Comparison of ENCODE assay signal across 25 mouse cellular contexts in the genomic region with DNA sequence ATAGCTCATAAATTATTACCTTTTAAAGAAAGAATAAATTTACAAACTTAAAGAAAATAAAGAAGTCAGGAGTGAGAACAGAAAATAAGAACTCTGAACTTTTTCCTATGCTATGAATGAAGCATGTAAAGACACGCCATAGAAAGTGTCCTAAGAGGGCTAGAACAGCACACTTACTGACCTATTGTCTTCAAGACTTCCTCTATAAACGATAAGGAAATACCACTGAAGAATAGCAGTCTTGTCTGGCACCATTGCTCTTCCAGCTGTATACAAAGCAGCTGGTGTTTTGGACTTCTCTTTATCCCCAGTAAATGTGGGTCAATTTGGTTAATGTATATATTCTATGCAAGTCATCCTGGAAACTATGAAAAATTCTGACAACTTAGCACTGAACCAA.
"Had no signal": no experiment of that assay in that cellular context is flagged by ENCODE, and none has a peak within 500 bp of the region (broad histone marks: within the 10 kb centered on the region; RNA-seq: fewer than 3 reads in every experiment).

No protein-coding gene starts in this region.

- H3K27me3 ChIP-seq: heart, embryonic 13.5 days; heart, embryonic 15.5 days; hindbrain, embryonic 12.5 days; intestine, embryonic 15.5 days; limb, embryonic 13.5 days; limb, embryonic 15.5 days; liver, embryonic 12.5 days had no signal

- H3K36me3 ChIP-seq: heart, embryonic 13.5 days; heart, embryonic 15.5 days; hindbrain, embryonic 10.5 days; hindbrain, embryonic 12.5 days; intestine, embryonic 15.5 days; limb, embryonic 13.5 days; limb, embryonic 15.5 days; liver, embryonic 12.5 days had no signal

- H3K27ac ChIP-seq: heart, embryonic 13.5 days; heart, embryonic 15.5 days; hindbrain, embryonic 10.5 days; hindbrain, embryonic 12.5 days; hindbrain, embryonic 14.5 days; intestine, embryonic 15.5 days; limb, embryonic 13.5 days; limb, embryonic 15.5 days; liver, embryonic 12.5 days; liver, embryonic 14.5 days had no signal

- H3K9me3 ChIP-seq: heart, embryonic 13.5 days; heart, embryonic 15.5 days; hindbrain, embryonic 10.5 days; hindbrain, embryonic 12.5 days; intestine, embryonic 15.5 days; limb, embryonic 13.5 days; limb, embryonic 15.5 days; liver, embryonic 12.5 days had no signal

- DNase-seq: gastrocnemius, postnatal 14 days; heart, postnatal 10 days; heart, postnatal 36 days; kidney, adult 18-20 months; kidney, adult 8-10 months; kidney, postnatal 25 days; kidney, postnatal 4 days; layer of hippocampus, adult 9-11 months; layer of hippocampus, postnatal 36 days; left cerebral cortex, postnatal 4 days had no signal

- H3K4me1 ChIP-seq: heart, embryonic 15.5 days; hindbrain, embryonic 10.5 days; intestine, embryonic 15.5 days; limb, embryonic 13.5 days; limb, embryonic 15.5 days; liver, embryonic 12.5 days had no signal

- H3K9ac ChIP-seq: heart, embryonic 13.5 days; heart, embryonic 15.5 days; hindbrain, embryonic 12.5 days; hindbrain, embryonic 14.5 days; intestine, embryonic 15.5 days; limb, embryonic 13.5 days; limb, embryonic 15.5 days; liver, embryonic 12.5 days; liver, embryonic 14.5 days had no signal

- H3K4me3 ChIP-seq: heart, embryonic 13.5 days; heart, embryonic 15.5 days; hindbrain, embryonic 10.5 days; hindbrain, embryonic 12.5 days; intestine, embryonic 15.5 days; limb, embryonic 13.5 days; limb, embryonic 15.5 days; liver, embryonic 12.5 days had no signal

- H3K4me2 ChIP-seq: heart, embryonic 11.5 days; heart, embryonic 13.5 days; heart, embryonic 15.5 days; hindbrain, embryonic 12.5 days; hindbrain, embryonic 14.5 days; intestine, embryonic 15.5 days; limb, embryonic 13.5 days; limb, embryonic 15.5 days; liver, embryonic 12.5 days had no signal

- ATAC-seq: forebrain, embryonic 16.5 days; hindbrain, embryonic 16.5 days; inflammation-experienced regulatory T-cells, adult 6 months; intestine, embryonic 15.5 days; intestine, postnatal 0 days; liver, embryonic 12.5 days had no signal
